ENCODE assay signal across 20 mouse cellular contexts in genomic region chr14:31136411-31137280, GRCm38 (mm10). TPM values are rescaled to one million over a fixed set of nuclear protein-coding genes. Genes with fewer than 3 reads are reported as not detected.
DNase-seq lines count a peak whose midpoint lies in the region; ATAC-seq lines count a peak whose summit lies in the region.
"Had no signal": no experiment of that assay in that cellular context is flagged by ENCODE, and none has a peak within 500 bp of the region (broad histone marks: within the 10 kb centered on the region; RNA-seq: fewer than 3 reads in every experiment).

No protein-coding gene starts in this region.

- no peak overlapping the region for H3K4me2 ChIP-seq in limb, embryonic 11.5 days (ENCODE audit: low read depth, severe bottlenecking)
- H3K4me2 ChIP-seq in neural tube, embryonic 14.5 days (ENCODE audit: low read depth, low read length), result no peak overlapping the region
- H3K4me2 ChIP-seq: embryonic facial prominence, embryonic 13.5 days; hindbrain, embryonic 15.5 days had no signal

- peaks cover 27% of the 10 kb centered on the region for H3K4me1 ChIP-seq in heart, embryonic 10.5 days
- H3K4me1 ChIP-seq in limb, embryonic 11.5 days (ENCODE audit: control insufficient read depth, insufficient read depth, low read length), result peaks cover 8% of the 10 kb centered on the region
- peaks cover 25% of the 10 kb centered on the region for H3K4me1 ChIP-seq in limb, embryonic 10.5 days
- peaks cover 18% of the 10 kb centered on the region for H3K4me1 ChIP-seq in neural tube, embryonic 14.5 days (ENCODE audit: control insufficient read depth, insufficient read depth, low read length)

- no peaks in the 10 kb centered on the region for H3K9me3 ChIP-seq in heart, embryonic 10.5 days
- no peaks in the 10 kb centered on the region for H3K9me3 ChIP-seq in limb, embryonic 11.5 days (ENCODE audit: control insufficient read depth, low read length)
- H3K9me3 ChIP-seq in limb, embryonic 10.5 days (replicated peaks), result no peaks in the 10 kb centered on the region
- no peaks in the 10 kb centered on the region for H3K9me3 ChIP-seq in neural tube, embryonic 14.5 days (ENCODE audit: control insufficient read depth, low read length)
- H3K9me3 ChIP-seq: embryonic facial prominence, embryonic 13.5 days; hindbrain, embryonic 15.5 days had no signal

- DNase-seq in heart, embryonic 10.5 days (ENCODE audit: low spot score), result peak; percentile 71
- no peak for DNase-seq in heart, adult 8-10 months (ENCODE audit: low spot score)
- no peak for DNase-seq in limb, embryonic 11.5 days (ENCODE audit: low spot score)
- DNase-seq in limb, embryonic 10.5 days (ENCODE audit: low spot score), result no peak
- DNase-seq in neural tube, embryonic 10.5 days (ENCODE audit: extremely low spot score, low spot score), result no peak
- DNase-seq in kidney, adult 18-20 months, result no peak
- DNase-seq: adrenal gland, adult 8-10 months; cerebellum, adult 9-10 months; heart, adult 18-20 months; heart, postnatal 36 days; kidney, adult 2 months; kidney, postnatal 36 days; right cerebral cortex, postnatal 14 days; spleen, adult 18-20 months; thymus, postnatal 4 days had no signal

- WGBS in heart, embryonic 10.5 days, result 85% methylated on average over 26 of the region's 26 CpGs
- 94% methylated on average over 26 of the region's 26 CpGs for WGBS in limb, embryonic 11.5 days
- 94% methylated on average over 26 of the region's 26 CpGs for WGBS in limb, embryonic 10.5 days
- 95% methylated on average over 26 of the region's 26 CpGs for WGBS in neural tube, embryonic 14.5 days

- H3K27ac ChIP-seq in heart, embryonic 10.5 days, result 0 out of 2 replicates have a peak overlapping the region, but pooled peaks have one; percentile 42
- 0 out of 2 replicates have a peak overlapping the region, but pooled peaks have one; percentile 12 for H3K27ac ChIP-seq in limb, embryonic 11.5 days (replicated peaks; ENCODE audit: low read depth, low read length)
- no peak overlapping the region for H3K27ac ChIP-seq in limb, embryonic 10.5 days
- H3K27ac ChIP-seq in neural tube, embryonic 14.5 days (ENCODE audit: low read depth, low read length), result no peak overlapping the region
- H3K27ac ChIP-seq: embryonic facial prominence, embryonic 13.5 days; hindbrain, embryonic 15.5 days; liver, embryonic 14.5 days had no signal

- H3K4me3 ChIP-seq in heart, embryonic 10.5 days, result no peak overlapping the region
- H3K4me3 ChIP-seq in limb, embryonic 11.5 days (ENCODE audit: low read depth, low read length), result no peak overlapping the region
- H3K4me3 ChIP-seq in limb, embryonic 10.5 days, result no peak overlapping the region
- H3K4me3 ChIP-seq in neural tube, embryonic 14.5 days (ENCODE audit: low read depth, low read length), result no peak overlapping the region
- H3K4me3 ChIP-seq: embryonic facial prominence, embryonic 13.5 days; hindbrain, embryonic 15.5 days had no signal

- no peak for ATAC-seq in limb, embryonic 11.5 days (ENCODE audit: insufficient number of reproducible peaks, low FRiP score, low TSS enrichment, low read depth)
- ATAC-seq in neural tube, embryonic 14.5 days (ENCODE audit: low read depth), result no peak
- ATAC-seq: forebrain, embryonic 16.5 days had no signal

- no peaks in the 10 kb centered on the region for H3K27me3 ChIP-seq in heart, embryonic 10.5 days (ENCODE audit: insufficient read depth, poor library complexity, severe bottlenecking)
- no peaks in the 10 kb centered on the region for H3K27me3 ChIP-seq in limb, embryonic 11.5 days (ENCODE audit: control insufficient read depth, insufficient read depth, low read length)
- H3K27me3 ChIP-seq in limb, embryonic 10.5 days (ENCODE audit: low read depth, poor library complexity, severe bottlenecking), result no peaks in the 10 kb centered on the region
- no peaks in the 10 kb centered on the region for H3K27me3 ChIP-seq in neural tube, embryonic 14.5 days (ENCODE audit: control insufficient read depth, insufficient read depth, low read length)
- H3K27me3 ChIP-seq: embryonic facial prominence, embryonic 13.5 days; hindbrain, embryonic 15.5 days had no signal

- peaks cover 77% of the 10 kb centered on the region for H3K36me3 ChIP-seq in heart, embryonic 10.5 days
- peaks cover 50% of the 10 kb centered on the region for H3K36me3 ChIP-seq in limb, embryonic 11.5 days (ENCODE audit: control insufficient read depth, insufficient read depth, low read length)
- peaks cover 93% of the 10 kb centered on the region for H3K36me3 ChIP-seq in limb, embryonic 10.5 days
- H3K36me3 ChIP-seq in neural tube, embryonic 14.5 days (ENCODE audit: control insufficient read depth, insufficient read depth, low read length), result peaks cover 33% of the 10 kb centered on the region

- no peak overlapping the region for H3K9ac ChIP-seq in limb, embryonic 11.5 days (ENCODE audit: low read length)
- H3K9ac ChIP-seq in neural tube, embryonic 14.5 days (replicated peaks; ENCODE audit: low read depth, low read length), result 0 out of 2 replicates have a peak overlapping the region, but pooled peaks have one; percentile 8
- H3K9ac ChIP-seq: embryonic facial prominence, embryonic 13.5 days; hindbrain, embryonic 15.5 days; liver, embryonic 14.5 days had no signal

RNA-seq across cellular contexts. Expression of gene Nt5dc2, which starts 5.8 kb away (rescaled TPM):
- polyA plus RNA-seq in heart, embryonic 10.5 days (2016; fragmentation: Nextera tagmentation; extraction: Ambion mirVana), result 422 and 507 TPM in 2 replicates
- 10 to 100 TPM; 20.2 to 21.7 (median 21.0) TPM for total RNA-seq in heart, adult 8-10 months (2022)
- polyA plus RNA-seq in limb, embryonic 11.5 days (2014; fragmentation: Nextera tagmentation; extraction: Ambion mirVana), result 569 and 606 TPM in 2 replicates
- 638 and 656 TPM in 2 replicates for polyA plus RNA-seq in limb, embryonic 10.5 days (2016; fragmentation: Nextera tagmentation; extraction: Ambion mirVana)
- polyA plus RNA-seq in neural tube, embryonic 14.5 days (2014; fragmentation: Nextera tagmentation; extraction: Ambion mirVana), result 219 and 241 TPM in 2 replicates

RNA-seq across cellular contexts. Expression of gene Smim4, which starts 7.9 kb away (rescaled TPM):
- polyA plus RNA-seq in heart, embryonic 10.5 days (2016; fragmentation: Nextera tagmentation; extraction: Ambion mirVana), result 66.2 and 73.3 TPM in 2 replicates
- total RNA-seq in heart, adult 8-10 months (2022), result 10 to 100 TPM; 63.7 to 95.7 (median 81.8) TPM
- polyA plus RNA-seq in limb, embryonic 11.5 days (2014; fragmentation: Nextera tagmentation; extraction: Ambion mirVana), result 61.6 and 66.5 TPM in 2 replicates
- 54.2 and 65.3 TPM in 2 replicates for polyA plus RNA-seq in limb, embryonic 10.5 days (2016; fragmentation: Nextera tagmentation; extraction: Ambion mirVana)
- polyA plus RNA-seq in neural tube, embryonic 14.5 days (2014; fragmentation: Nextera tagmentation; extraction: Ambion mirVana), result 69.3 and 74.1 TPM in 2 replicates

RNA-seq across cellular contexts. Expression of gene Stab1, which starts 31.8 kb away (rescaled TPM):
- polyA plus RNA-seq in heart, embryonic 10.5 days (2016; fragmentation: Nextera tagmentation; extraction: Ambion mirVana), result 28.9 and 30.2 TPM in 2 replicates
- total RNA-seq in heart, adult 8-10 months (2022), result 10 to 100 TPM; 50.1 to 64.3 (median 57.1) TPM
- polyA plus RNA-seq in limb, embryonic 11.5 days (2014; fragmentation: Nextera tagmentation; extraction: Ambion mirVana), result 15.5 and 15.7 TPM in 2 replicates
- polyA plus RNA-seq in limb, embryonic 10.5 days (2016; fragmentation: Nextera tagmentation; extraction: Ambion mirVana), result 14.2 and 14.5 TPM in 2 replicates
- 7.0 and 28.7 TPM in 2 replicates for polyA plus RNA-seq in neural tube, embryonic 14.5 days (2014; fragmentation: Nextera tagmentation; extraction: Ambion mirVana)

Comparison
In these comparisons a context has a peak if more than half of its experiments do, and no peak if none do; other contexts are left out.
1. H3K27ac ChIP-seq: peak in heart, embryonic 10.5 days (single experiment) and limb, embryonic 11.5 days (single experiment); none in limb, embryonic 10.5 days (single experiment) and neural tube, embryonic 14.5 days (single experiment).